Mouse (Mus musculus) midbrain, embryonic 12.5 days (tissue): ENCODE results near the gene Clec12b. TPM values are rescaled to one million over a fixed set of nuclear protein-coding genes. Genes with fewer than 3 reads are reported as not detected.

Experiments
- ATAC-seq: fragments of 200-750 bp; cut with Nextera tagmentation; 2 replicates; pipeline ENCODE4 v1.8.0; 2017; ENCODE audit warnings: low read depth, moderate TSS enrichment, moderate library complexity; ENCODE audit not compliant: low FRiP score
- H3K27ac ChIP-seq: fragments of 300-500 bp; sonication (generic); replicated peaks from 2 replicates; pipeline ENCODE4 v1.5.1; 2016; ENCODE audit warnings: mild to moderate bottlenecking
- H3K27me3 ChIP-seq: fragments of 300-500 bp; sonication (generic); 2 replicates; pipeline ENCODE4 v1.6.1; 2016; ENCODE audit warnings: mild to moderate bottlenecking
- H3K36me3 ChIP-seq: fragments of 300-500 bp; sonication (generic); 2 replicates; pipeline ENCODE4 v1.6.1; 2016
- H3K4me1 ChIP-seq: fragments of 300-500 bp; sonication (generic); 2 replicates; pipeline ENCODE4 v1.6.1; 2016
- H3K4me2 ChIP-seq: fragments of 300-500 bp; sonication (generic); replicated peaks from 2 replicates; pipeline ENCODE4 v1.6.1; 2016; ENCODE audit warnings: mild to moderate bottlenecking, moderate library complexity
- H3K4me3 ChIP-seq: fragments of 300-500 bp; sonication (generic); 2 replicates; pipeline ENCODE4 v1.5.1; 2016; ENCODE audit warnings: mild to moderate bottlenecking
- H3K9ac ChIP-seq: fragments of 300-500 bp; sonication (generic); replicated peaks from 2 replicates; pipeline ENCODE4 v1.6.1; 2016; ENCODE audit warnings: mild to moderate bottlenecking, moderate library complexity
- H3K9me3 ChIP-seq: fragments of 300-500 bp; sonication (generic); 2 replicates; pipeline ENCODE4 v1.6.1; 2016; ENCODE audit warnings: mild to moderate bottlenecking
- WGBS: fragments of 180-500 bp; shearing (Covaris S2); methylation state at CpG from one replicate; pipeline ENCODE4 v1.1.7; 2016; 5-methylcytosine and 5-hydroxymethylcytosine counted together
- polyA plus RNA-seq: library from polyadenylated mRNA; unstranded; fragments of >200 nt; fragmentation: Nextera tagmentation; extraction: Ambion mirVana; gene quantifications from 2 replicates; pipeline ENCODE4 v1.2.1, GENCODE M21; 2016

Gene Clec12b
- polyA plus RNA-seq, 1 experiment from 2014 or later: not detected

DNA sequence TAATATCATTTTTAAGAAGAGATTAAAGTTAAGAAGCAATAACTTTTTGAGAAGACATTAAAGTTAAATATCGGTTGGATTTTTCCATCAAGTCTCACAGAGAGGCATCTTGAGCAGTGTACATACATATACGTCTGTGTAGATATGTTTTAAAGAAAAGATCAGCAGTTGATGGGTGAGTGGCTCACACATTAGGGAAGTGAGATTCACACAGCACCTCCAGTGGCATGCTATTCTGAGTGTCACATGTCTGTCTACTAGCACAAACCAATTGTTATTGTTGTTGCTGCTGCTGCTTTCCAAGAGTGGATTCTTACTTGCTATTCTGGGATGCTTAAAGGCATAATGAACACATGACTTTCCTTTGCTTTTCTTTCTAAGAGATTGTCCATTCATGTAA, 16.7 kb upstream of the Clec12b start:
- ATAC-seq: no peak
- WGBS: 85% methylated on average over 2 of the region's 2 CpGs

DNA sequence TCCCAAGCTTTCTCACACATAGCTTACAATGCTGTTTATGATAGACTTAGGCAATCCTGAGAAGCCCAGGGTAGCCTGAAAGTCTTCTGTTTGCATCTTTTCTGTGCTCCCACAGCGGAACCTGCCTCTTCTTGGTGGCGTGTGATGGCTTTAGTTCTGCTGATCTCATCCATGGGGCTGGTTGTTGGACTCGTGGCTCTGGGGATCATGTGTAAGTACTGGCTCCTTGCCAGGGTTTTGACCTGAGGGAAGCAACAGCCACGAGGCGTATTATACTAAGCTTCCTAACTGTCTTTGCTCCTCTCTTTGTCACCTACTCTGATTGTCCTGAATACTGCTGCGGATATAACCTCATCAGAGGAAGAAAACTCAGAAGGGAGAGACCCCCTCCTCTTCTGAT, 14.3 kb upstream of the Clec12b start:
- WGBS: 70% methylated on average over 6 of the region's 6 CpGs
- no peak overlapping the region for H3K4me2 ChIP-seq
- H3K27me3 ChIP-seq: no peaks in the 10 kb centered on the region
- no peaks in the 10 kb centered on the region for H3K4me1 ChIP-seq
- ATAC-seq: no peak
- H3K27ac ChIP-seq: no peak overlapping the region
- H3K4me3 ChIP-seq: no peak overlapping the region
- H3K9me3 ChIP-seq: no peaks in the 10 kb centered on the region
- H3K36me3 ChIP-seq: no peaks in the 10 kb centered on the region
- H3K9ac ChIP-seq: no peak overlapping the region

More for the DNA sequence above, 16.7 kb upstream of the Clec12b start:
- H3K27ac ChIP-seq: no peak overlapping the region
- no peaks in the 10 kb centered on the region for H3K4me1 ChIP-seq
- no peaks in the 10 kb centered on the region for H3K27me3 ChIP-seq
- H3K36me3 ChIP-seq: no peaks in the 10 kb centered on the region
- H3K4me2 ChIP-seq: no peak overlapping the region
- no peak overlapping the region for H3K9ac ChIP-seq
- H3K4me3 ChIP-seq: no peak overlapping the region
- H3K9me3 ChIP-seq: no peaks in the 10 kb centered on the region

DNA sequence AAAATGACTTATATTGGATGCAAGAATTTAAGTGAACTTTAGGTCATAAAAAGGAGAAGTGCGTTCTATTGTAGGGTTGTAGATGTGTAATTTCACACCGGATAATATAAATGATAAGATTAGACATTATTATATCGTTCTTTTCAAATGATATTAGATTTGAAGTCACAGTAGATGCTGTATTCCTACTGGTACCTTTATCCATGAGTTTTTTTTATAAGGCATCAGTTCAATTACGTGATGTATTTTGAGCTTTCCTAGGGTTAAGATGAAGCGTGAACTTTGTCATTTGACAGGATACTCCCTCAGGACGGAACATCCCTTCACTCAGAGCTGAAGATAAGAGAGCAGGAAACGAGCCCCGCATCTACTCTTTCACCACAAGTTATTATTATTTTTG, 11.3 kb upstream of the Clec12b start, which contains the start of gene Clec1b:
Clec1b (plus strand) TSS at position 301 of the 400 bp plus-strand sequence.
- Histone ChIP-seq H3K4me2 (no peak within 1 kb of the TSS), H3K4me1 (no peaks in the 10 kb centered on the region), H3K27me3 (no peaks in the 10 kb centered on the region), H3K9ac (no peak within 1 kb of the TSS), H3K9me3 (no peaks in the 10 kb centered on the region), H3K36me3 (no peaks in the 10 kb centered on the region), H3K27ac (no peak within 1 kb of the TSS), H3K4me3 (no peak within 1 kb of the TSS)
- ATAC-seq: no peak
- WGBS: 85% methylated on average over 8 of the region's 8 CpGs

DNA sequence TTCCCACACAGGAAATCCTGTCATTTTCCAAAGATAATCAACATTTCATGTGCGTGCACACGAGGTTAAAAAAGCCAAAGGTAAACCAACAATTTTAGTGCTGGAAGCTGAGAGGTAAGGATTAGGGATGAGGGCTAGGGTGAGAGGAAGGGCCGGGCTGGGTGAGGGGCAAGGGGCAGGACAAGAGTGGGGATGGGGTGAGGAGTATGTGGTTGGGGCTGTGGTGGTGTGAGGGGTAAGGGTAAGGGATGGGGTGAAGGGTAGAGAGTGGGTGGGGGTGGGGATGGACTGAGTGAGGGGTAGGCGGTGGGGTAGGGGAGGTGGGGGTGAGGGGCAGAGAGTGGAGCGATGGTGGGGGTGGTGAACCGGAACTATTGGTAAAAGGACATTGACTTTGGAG, 8.1 kb upstream of the Clec12b start:
- WGBS: 74% methylated on average over 5 of the region's 6 CpGs
- Histone ChIP-seq H3K9me3 (no peaks in the 10 kb centered on the region), H3K36me3 (no peaks in the 10 kb centered on the region), H3K4me1 (no peaks in the 10 kb centered on the region), H3K27me3 (no peaks in the 10 kb centered on the region), H3K4me2 (no peak overlapping the region), H3K4me3 (no peak overlapping the region), H3K9ac (no peak overlapping the region), H3K27ac (no peak overlapping the region)
- ATAC-seq: no peak

DNA sequence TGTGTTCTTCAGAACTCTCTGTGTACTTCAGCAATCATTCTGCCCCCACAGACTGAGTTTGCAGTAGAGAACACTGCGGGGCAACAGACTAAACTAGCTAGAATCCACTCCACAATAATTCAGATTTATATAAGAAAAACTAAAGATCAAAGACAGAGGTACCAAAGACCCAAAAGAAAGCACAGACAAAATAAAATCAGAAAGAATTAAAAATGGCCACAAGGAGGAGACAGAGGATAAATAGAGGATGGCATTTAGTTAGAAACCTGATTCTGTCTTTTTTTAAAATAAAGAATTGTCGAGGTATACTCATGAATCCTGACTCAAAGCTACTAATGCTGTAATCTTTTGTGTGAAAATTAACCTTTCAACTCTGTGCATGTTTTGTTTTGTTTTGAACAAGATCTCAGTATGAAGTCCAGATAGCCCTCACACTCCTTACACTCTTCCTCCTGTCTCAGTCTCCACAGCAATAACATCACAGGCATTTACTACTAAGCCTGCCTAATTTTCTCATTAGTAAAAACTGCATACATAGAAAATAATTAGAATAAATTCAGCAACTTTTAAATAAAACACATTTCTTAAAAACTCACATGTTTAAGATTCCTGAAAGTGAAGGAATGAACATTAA, 7.5 kb upstream of the Clec12b start:
- 0 out of 2 replicates have a peak, but pooled peaks have one; percentile 47 for ATAC-seq
- H3K27me3 ChIP-seq: no peaks in the 10 kb centered on the region
- H3K4me3 ChIP-seq: no peak overlapping the region
- H3K4me1 ChIP-seq: no peaks in the 10 kb centered on the region
- H3K36me3 ChIP-seq: no peaks in the 10 kb centered on the region
- 41% methylated on average over 2 of the region's 2 CpGs for WGBS
- no peaks in the 10 kb centered on the region for H3K9me3 ChIP-seq
- H3K9ac ChIP-seq: no peak overlapping the region
- H3K27ac ChIP-seq: no peak overlapping the region
- H3K4me2 ChIP-seq: no peak overlapping the region

DNA sequence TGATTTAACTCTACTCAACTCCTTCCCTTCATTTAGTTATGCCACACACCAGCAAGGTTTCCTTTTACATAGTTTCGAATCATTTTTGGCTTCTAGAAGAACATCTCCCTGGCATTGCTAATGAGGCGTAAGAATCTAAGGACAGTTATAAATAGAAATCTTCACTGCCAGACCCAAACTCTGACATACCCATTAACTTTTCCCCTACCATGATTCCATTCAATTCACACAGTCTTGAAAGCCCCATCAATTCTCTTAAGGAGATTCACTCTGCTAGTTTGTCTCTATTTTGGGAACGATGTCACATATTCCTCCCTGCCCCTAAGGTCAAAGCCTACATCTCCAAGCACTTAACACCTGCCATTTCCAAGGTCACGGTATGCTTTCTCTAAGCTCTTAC, 674 bp downstream of the Clec12b start:
- Histone ChIP-seq H3K4me2 (no peak overlapping the region), H3K27me3 (no peaks in the 10 kb centered on the region), H3K4me3 (no peak overlapping the region), H3K36me3 (no peaks in the 10 kb centered on the region), H3K9ac (no peak overlapping the region), H3K4me1 (no peaks in the 10 kb centered on the region), H3K27ac (no peak overlapping the region), H3K9me3 (no peaks in the 10 kb centered on the region)
- WGBS: 80% methylated on average over 4 of the region's 4 CpGs
- no peak for ATAC-seq

DNA sequence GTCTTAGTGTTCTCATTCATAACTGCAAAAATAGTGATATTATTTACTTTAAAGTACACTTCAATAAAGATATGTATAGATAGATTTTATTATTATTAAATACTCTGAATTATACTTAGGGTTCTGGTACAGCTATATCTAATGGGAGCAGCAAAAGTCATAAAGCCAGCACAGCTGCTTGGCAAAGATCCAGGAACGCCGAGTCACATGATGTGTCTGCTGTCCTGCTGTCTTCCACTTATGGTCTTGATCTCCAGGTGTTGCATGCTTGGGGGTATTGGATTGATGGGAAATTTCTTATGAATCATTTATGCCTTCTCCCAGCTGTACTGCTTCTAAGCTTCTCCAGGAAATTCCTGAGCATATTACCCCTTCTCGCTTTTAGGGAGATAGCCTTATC, 2.2 kb downstream of the Clec12b start:
- 87% methylated on average over 3 of the region's 3 CpGs for WGBS

DNA sequence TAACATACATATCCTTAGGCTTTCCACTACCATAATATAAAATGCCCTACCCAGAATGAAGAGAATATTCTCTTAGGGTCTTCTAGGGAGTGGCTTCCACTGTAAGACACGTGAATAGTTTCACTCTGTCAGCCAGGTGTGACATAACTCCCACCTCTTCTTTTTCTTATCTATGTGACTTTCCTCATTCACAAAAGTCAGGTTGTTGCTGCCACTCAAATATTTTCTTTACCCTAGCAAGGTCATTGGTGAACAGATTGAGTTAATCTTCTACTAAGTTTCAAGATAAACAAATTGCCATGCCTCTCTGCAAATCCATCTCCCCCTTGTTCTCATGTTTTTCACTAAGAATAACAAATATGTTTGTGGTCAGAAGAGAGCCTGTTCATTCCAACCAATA, 3.9 kb downstream of the Clec12b start:
- no peak overlapping the region for H3K27ac ChIP-seq
- no peak for ATAC-seq
- no peak overlapping the region for H3K4me2 ChIP-seq
- no peaks in the 10 kb centered on the region for H3K36me3 ChIP-seq
- H3K4me1 ChIP-seq: no peaks in the 10 kb centered on the region
- H3K4me3 ChIP-seq: no peak overlapping the region
- no peaks in the 10 kb centered on the region for H3K9me3 ChIP-seq
- no peak overlapping the region for H3K9ac ChIP-seq
- 79% methylated on average over 1 of the region's 1 CpGs for WGBS
- H3K27me3 ChIP-seq: no peaks in the 10 kb centered on the region

More for the DNA sequence above, 2.2 kb downstream of the Clec12b start:
- Histone ChIP-seq H3K4me2 (no peak overlapping the region), H3K27ac (no peak overlapping the region), H3K9me3 (no peaks in the 10 kb centered on the region), H3K4me1 (no peaks in the 10 kb centered on the region), H3K9ac (no peak overlapping the region), H3K36me3 (no peaks in the 10 kb centered on the region), H3K4me3 (no peak overlapping the region), H3K27me3 (no peaks in the 10 kb centered on the region)
- no peak for ATAC-seq

DNA sequence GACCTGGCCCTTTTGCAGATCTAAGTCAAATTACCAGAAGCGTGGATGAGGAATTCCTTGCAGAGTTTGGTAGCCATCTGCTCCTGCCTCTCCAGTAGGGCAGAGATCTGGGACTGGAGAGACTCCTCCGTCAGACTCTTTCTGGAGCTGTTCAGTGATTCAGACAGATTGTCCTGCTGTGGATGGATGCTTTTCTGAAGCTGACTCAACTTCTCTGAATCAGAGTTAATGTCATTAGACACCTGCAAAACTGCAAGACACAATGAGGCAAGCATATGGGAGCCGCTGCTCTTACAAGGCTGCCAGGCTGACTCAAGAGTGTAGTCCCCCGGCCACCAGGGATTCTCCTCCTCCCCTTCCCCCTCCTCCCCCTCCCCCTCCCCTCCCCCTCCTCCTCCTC, 5.2 kb downstream of the Clec12b start:
- WGBS: 70% methylated on average over 4 of the region's 4 CpGs
- ATAC-seq: no peak
- Histone ChIP-seq H3K27me3 (no peaks in the 10 kb centered on the region), H3K4me2 (no peak overlapping the region), H3K9me3 (peaks cover 3% of the 10 kb centered on the region; the same call in 1 of the 2 replicates), H3K4me1 (no peaks in the 10 kb centered on the region), H3K36me3 (no peaks in the 10 kb centered on the region), H3K4me3 (no peak overlapping the region), H3K27ac (no peak overlapping the region), H3K9ac (no peak overlapping the region)

DNA sequence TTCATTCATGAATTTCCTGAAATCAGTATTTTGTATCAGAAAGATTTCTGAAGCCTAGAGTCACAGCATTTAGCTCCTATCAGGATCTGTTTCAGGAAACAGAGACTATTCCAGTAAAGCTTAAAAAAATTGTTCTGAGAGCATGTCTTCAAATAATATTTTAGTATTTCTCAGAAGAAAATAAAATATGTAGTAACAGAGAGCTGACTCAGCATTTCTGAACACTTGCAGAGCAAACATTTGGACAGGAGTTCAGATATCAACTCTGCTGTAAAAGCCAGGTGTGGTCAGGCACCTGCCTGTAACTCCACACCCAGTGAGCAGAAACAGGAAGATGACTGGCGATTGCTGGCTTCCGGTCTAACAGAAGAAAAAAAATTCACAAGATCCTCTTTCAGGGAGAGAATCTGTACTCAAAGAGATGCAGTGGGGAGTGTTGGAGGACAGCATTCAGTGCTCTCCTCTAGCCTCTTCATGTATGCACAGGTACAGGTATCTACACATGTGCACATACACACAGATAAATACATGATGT, 10.7 kb downstream of the Clec12b start:
- Histone ChIP-seq H3K4me2 (no peak overlapping the region), H3K36me3 (no peaks in the 10 kb centered on the region), H3K4me1 (no peaks in the 10 kb centered on the region), H3K9ac (no peak overlapping the region), H3K9me3 (peaks cover 3% of the 10 kb centered on the region; the same call in 1 of the 2 replicates), H3K27ac (no peak overlapping the region), H3K27me3 (no peaks in the 10 kb centered on the region), H3K4me3 (no peak overlapping the region)
- ATAC-seq: no peak
- 84% methylated on average over 2 of the region's 2 CpGs for WGBS

DNA sequence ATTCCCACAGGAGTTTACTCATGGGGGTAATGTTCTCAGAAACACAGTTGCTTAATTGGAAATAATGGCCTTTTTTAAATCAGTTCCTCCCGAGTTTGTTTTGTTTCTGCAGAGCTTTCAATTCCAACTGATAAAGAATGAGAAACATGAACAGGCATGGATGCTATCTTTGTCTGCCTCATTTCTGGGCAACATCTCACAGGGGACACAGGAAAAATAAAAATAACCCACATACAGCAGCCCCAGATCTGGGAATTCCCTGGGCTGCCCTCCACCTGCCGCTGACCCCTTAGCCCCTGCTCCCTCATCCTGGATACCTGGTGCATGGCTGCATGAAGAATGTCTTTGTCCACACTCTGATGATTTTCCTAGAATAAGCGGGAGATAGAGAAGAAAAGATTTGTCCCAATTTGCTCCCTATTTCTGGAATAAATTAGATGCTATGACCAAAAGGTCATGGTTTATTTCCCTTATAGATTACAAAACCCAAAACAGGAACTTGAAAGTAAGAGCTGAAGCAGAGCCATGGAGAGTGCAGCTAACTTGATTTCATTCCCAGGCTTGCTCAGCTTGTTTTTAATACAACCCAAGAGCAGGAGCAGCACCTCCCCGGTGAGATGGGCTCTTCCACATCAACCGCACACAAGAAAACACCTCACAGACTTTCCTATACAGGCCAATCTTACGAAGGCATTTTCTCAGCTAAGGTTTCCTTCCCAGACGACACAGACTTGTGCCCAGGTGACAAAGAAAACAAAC, 16.1 kb downstream of the Clec12b start:
- H3K4me1 ChIP-seq: no peaks in the 10 kb centered on the region
- no peak overlapping the region for H3K4me2 ChIP-seq
- H3K4me3 ChIP-seq: no peak overlapping the region
- no peaks in the 10 kb centered on the region for H3K9me3 ChIP-seq
- H3K36me3 ChIP-seq: no peaks in the 10 kb centered on the region
- 75% methylated on average over 7 of the region's 7 CpGs for WGBS
- no peak overlapping the region for H3K9ac ChIP-seq
- H3K27me3 ChIP-seq: no peaks in the 10 kb centered on the region
- no peak for ATAC-seq
- no peak overlapping the region for H3K27ac ChIP-seq

DNA sequence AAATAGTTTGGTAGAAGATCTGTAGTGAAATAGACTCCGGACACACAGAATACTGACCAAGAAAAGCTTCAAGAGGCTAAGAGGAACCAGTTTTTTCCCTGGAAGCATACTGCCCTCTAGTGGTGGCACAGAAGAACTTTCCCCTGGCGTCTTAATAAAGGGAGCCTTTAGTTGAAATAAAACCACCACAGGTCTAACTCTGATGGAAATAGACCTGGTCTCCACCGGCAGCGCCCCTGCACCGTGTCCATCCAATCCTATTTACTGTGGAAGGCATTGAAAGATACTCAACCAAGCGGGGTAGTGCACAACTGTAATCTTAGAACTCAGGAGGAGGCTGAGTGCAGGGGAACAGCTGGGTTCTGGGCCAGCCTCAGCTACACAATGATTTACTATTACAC, 19.7 kb downstream of the Clec12b start:
- H3K9me3 ChIP-seq: no peaks in the 10 kb centered on the region
- no peak overlapping the region for H3K4me2 ChIP-seq
- no peaks in the 10 kb centered on the region for H3K27me3 ChIP-seq
- H3K27ac ChIP-seq: no peak overlapping the region
- H3K9ac ChIP-seq: no peak overlapping the region
- no peak overlapping the region for H3K4me3 ChIP-seq
- WGBS: 21% methylated on average over 6 of the region's 6 CpGs
- ATAC-seq: peak; percentile 71
- H3K4me1 ChIP-seq: no peaks in the 10 kb centered on the region
- no peaks in the 10 kb centered on the region for H3K36me3 ChIP-seq
